ENCODE assay signal across 7 mouse cellular contexts in the genomic region with DNA sequence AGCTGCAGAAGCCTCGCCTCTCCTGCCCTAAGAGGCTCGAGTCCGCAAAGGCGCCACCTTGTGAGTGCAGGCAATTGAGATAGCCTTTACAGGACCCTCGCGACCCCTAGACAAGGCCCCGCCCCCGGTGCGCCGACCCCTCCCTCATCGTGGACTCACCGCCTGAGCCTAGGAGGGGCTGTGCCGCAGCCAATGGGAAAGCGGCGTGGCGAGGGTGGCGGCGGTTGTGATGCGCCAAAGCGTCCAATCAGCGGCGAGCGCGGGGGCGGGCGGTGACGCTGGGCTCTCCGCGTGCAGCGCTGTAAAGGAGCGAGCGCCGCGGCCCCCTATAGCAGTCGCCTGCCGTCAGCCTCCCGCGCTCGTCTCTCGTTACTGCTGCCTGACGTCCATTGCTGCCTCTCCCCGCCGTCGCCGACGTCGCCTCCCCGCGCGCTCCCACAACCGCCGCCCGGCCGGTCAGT. TPM values are rescaled to one million over a fixed set of nuclear protein-coding genes. Genes with fewer than 3 reads are reported as not detected.
DNase-seq lines count a peak whose midpoint lies in the region; ATAC-seq and TF ChIP-seq lines count a peak whose summit lies in the region.

A gene (plus strand): TSS at position 272 of the 461 bp plus-strand sequence.

- H3K4me1 ChIP-seq in embryonic facial prominence, embryonic 12.5 days = peaks cover 31% of the 10 kb centered on the region
- peaks cover 35% of the 10 kb centered on the region for H3K4me1 ChIP-seq in kidney, adult 2 months (ENCODE audit: control insufficient read depth, insufficient read depth, low read length)
- H3K4me1 ChIP-seq in limb, embryonic 12.5 days (replicated peaks) = peaks cover 32% of the 10 kb centered on the region
- peaks cover 41% of the 10 kb centered on the region for H3K4me1 ChIP-seq in midbrain, embryonic 15.5 days
- H3K4me1 ChIP-seq in spleen, adult 2 months (ENCODE audit: control insufficient read depth, insufficient read depth, insufficient read length) = peaks cover 15% of the 10 kb centered on the region

- peak; percentile 95 for TF ChIP-seq POLR2A in kidney, adult 2 months (IDR thresholded peaks at IDR 0.05; ENCODE audit: low read depth, low read length)
- peak; percentile 98 for TF ChIP-seq POLR2A in spleen, adult 2 months (IDR thresholded peaks at IDR 0.05; ENCODE audit: low read depth, low read length)

- peak; percentile 98 for ATAC-seq in embryonic facial prominence, embryonic 12.5 days (ENCODE audit: insufficient number of reproducible peaks, insufficient read depth, low FRiP score, low TSS enrichment)
- ATAC-seq in limb, embryonic 12.5 days (ENCODE audit: insufficient number of reproducible peaks, insufficient read depth, low FRiP score, low TSS enrichment, low read depth) = peak; percentile 97
- peak; percentile 99 for ATAC-seq in midbrain, embryonic 15.5 days (replicated peaks)

- H3K36me3 ChIP-seq in embryonic facial prominence, embryonic 12.5 days = no peaks in the 10 kb centered on the region
- H3K36me3 ChIP-seq in kidney, adult 2 months (ENCODE audit: control insufficient read depth, insufficient read depth, low read length) = no peaks in the 10 kb centered on the region
- no peaks in the 10 kb centered on the region for H3K36me3 ChIP-seq in limb, embryonic 12.5 days
- no peaks in the 10 kb centered on the region for H3K36me3 ChIP-seq in midbrain, embryonic 15.5 days (replicated peaks)
- no peaks in the 10 kb centered on the region for H3K36me3 ChIP-seq in spleen, adult 2 months (ENCODE audit: control insufficient read depth, insufficient read depth, low read length)

- peak within 1 kb of the TSS; percentile 85 for H3K9ac ChIP-seq in embryonic facial prominence, embryonic 12.5 days
- peak within 1 kb of the TSS; percentile 88 for H3K9ac ChIP-seq in limb, embryonic 12.5 days (replicated peaks)
- peak within 1 kb of the TSS; percentile 92 for H3K9ac ChIP-seq in midbrain, embryonic 15.5 days

- TF ChIP-seq CTCF in kidney, adult 2 months (conservative IDR thresholded peaks at IDR 0.05; ENCODE audit: insufficient read depth, insufficient read length, low read depth, low read length) = no peak
- TF ChIP-seq CTCF in spleen, adult 2 months (IDR thresholded peaks at IDR 0.05; ENCODE audit: extremely low read depth, insufficient read depth, insufficient read length, insufficient replicate concordance) = no peak

- under 1% methylated on average over 54 of the region's 54 CpGs for WGBS in embryonic facial prominence, embryonic 12.5 days
- WGBS in kidney, adult 2 months = under 1% methylated on average over 54 of the region's 54 CpGs
- 0% methylated on average over 49 of the region's 54 CpGs for WGBS in limb, embryonic 12.5 days
- under 1% methylated on average over 51 of the region's 54 CpGs for WGBS in midbrain, embryonic 15.5 days
- WGBS in spleen, adult 2 months = under 1% methylated on average over 54 of the region's 54 CpGs

- H3K27me3 ChIP-seq in embryonic facial prominence, embryonic 12.5 days = no peaks in the 10 kb centered on the region
- H3K27me3 ChIP-seq in kidney, adult 2 months (replicated peaks; ENCODE audit: control insufficient read depth, insufficient read depth, low read length) = no peaks in the 10 kb centered on the region
- peaks cover 8% of the 10 kb centered on the region; the same call in 1 of the 2 replicates for H3K27me3 ChIP-seq in limb, embryonic 12.5 days
- no peaks in the 10 kb centered on the region for H3K27me3 ChIP-seq in midbrain, embryonic 15.5 days (replicated peaks)
- H3K27me3 ChIP-seq in spleen, adult 2 months (ENCODE audit: control insufficient read depth, insufficient read depth, low read length) = no peaks in the 10 kb centered on the region

- H3K4me2 ChIP-seq in embryonic facial prominence, embryonic 12.5 days (replicated peaks) = peak within 1 kb of the TSS; percentile 52
- H3K4me2 ChIP-seq in limb, embryonic 12.5 days = peak within 1 kb of the TSS; percentile 70
- peak within 1 kb of the TSS; percentile 62 for H3K4me2 ChIP-seq in midbrain, embryonic 15.5 days

- peak; percentile 98 for DNase-seq in adrenal gland, postnatal 25 days
- DNase-seq in heart, adult 18-20 months = peak; percentile 96 to 97
- peak; percentile 98 for DNase-seq in kidney, adult 2 months
- peak; percentile 88 to 98 for DNase-seq in spleen, adult 2 months (ENCODE audit: low read depth in 1 of 2, low spot score in 2 of 2)

- peak within 1 kb of the TSS; percentile 87 for H3K4me3 ChIP-seq in embryonic facial prominence, embryonic 12.5 days
- H3K4me3 ChIP-seq in kidney, adult 2 months (ENCODE audit: insufficient read depth, low read depth, low read length) = peak within 1 kb of the TSS; percentile 96
- peak within 1 kb of the TSS; percentile 79 for H3K4me3 ChIP-seq in limb, embryonic 12.5 days (replicated peaks)
- H3K4me3 ChIP-seq in midbrain, embryonic 15.5 days = peak within 1 kb of the TSS; percentile 83
- peak within 1 kb of the TSS; percentile 76 for H3K4me3 ChIP-seq in spleen, adult 2 months (ENCODE audit: extremely low read depth, insufficient read depth, insufficient read length)

- H3K9me3 ChIP-seq in embryonic facial prominence, embryonic 12.5 days = no peaks in the 10 kb centered on the region
- H3K9me3 ChIP-seq in limb, embryonic 12.5 days = no peaks in the 10 kb centered on the region
- H3K9me3 ChIP-seq in midbrain, embryonic 15.5 days = no peaks in the 10 kb centered on the region

- H3K27ac ChIP-seq in embryonic facial prominence, embryonic 12.5 days = peak within 1 kb of the TSS; percentile 97
- H3K27ac ChIP-seq in kidney, adult 2 months (ENCODE audit: insufficient read depth, low read depth, low read length) = peak within 1 kb of the TSS; percentile 92
- H3K27ac ChIP-seq in limb, embryonic 12.5 days = peak within 1 kb of the TSS; percentile 98
- peak within 1 kb of the TSS; percentile 96 for H3K27ac ChIP-seq in midbrain, embryonic 15.5 days
- H3K27ac ChIP-seq in spleen, adult 2 months (ENCODE audit: insufficient read depth, low read length) = peak within 1 kb of the TSS; percentile 85

RNA-seq across cellular contexts. Expression of the gene that starts here (rescaled TPM):
- total RNA-seq in adrenal gland, postnatal 25 days (2021) = 72.2 and 82.8 TPM in 2 replicates
- 64.2 and 68.9 TPM in 2 replicates for polyA plus RNA-seq in embryonic facial prominence, embryonic 12.5 days (2016; fragmentation: Nextera tagmentation; extraction: Ambion mirVana)
- total RNA-seq in heart, adult 18-20 months (2021) = 10 to 100 TPM; 11.8 to 15.5 TPM
- 65.0 and 72.0 TPM in 2 replicates for polyA plus RNA-seq in kidney, adult 2 months (2012; rRNA removed)
- polyA plus RNA-seq in limb, embryonic 12.5 days (2016; fragmentation: Nextera tagmentation; extraction: Ambion mirVana) = 55.7 and 62.8 TPM in 2 replicates
- polyA plus RNA-seq in midbrain, embryonic 15.5 days (2015; fragmentation: Nextera tagmentation; extraction: Ambion mirVana) = 65.6 and 66.3 TPM in 2 replicates
- polyA plus RNA-seq in spleen, adult 2 months (2012; rRNA removed) = 21.2 and 23.0 TPM in 2 replicates

Comparison
In these comparisons a context has a peak if more than half of its experiments do, and no peak if none do; other contexts are left out.
1. Peak in every context shown above with its lines: DNase-seq, ATAC-seq, H3K4me3 ChIP-seq and H3K27ac ChIP-seq.